Mouse (Mus musculus): ENCODE measurements around the gene Naglu.
"Not testable (repeated sequence)": the region's sequence is repeated elsewhere in the genome, so short reads cannot be mapped to it uniquely, and the experiment has no call there.

Naglu gene

DNA sequence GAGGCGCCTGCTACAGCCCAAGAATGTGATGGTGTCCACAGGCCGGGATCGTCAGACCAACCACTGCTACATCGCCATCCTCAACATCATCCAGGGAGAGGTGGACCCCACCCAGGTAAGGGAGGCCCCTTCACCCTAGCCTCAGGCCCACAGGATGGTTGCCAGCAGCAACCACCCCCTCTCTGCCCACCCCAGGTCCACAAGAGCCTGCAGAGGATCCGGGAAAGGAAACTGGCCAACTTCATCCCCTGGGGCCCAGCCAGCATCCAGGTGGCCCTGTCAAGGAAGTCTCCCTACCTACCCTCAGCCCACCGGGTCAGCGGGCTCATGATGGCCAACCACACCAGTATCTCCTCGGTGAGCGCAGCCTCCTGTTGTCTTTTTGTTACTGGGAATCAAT lies 55.2 kb downstream of the Naglu start:
- DNase-seq (ENCODE audit: low read depth): not testable (repeated sequence)

DNA sequence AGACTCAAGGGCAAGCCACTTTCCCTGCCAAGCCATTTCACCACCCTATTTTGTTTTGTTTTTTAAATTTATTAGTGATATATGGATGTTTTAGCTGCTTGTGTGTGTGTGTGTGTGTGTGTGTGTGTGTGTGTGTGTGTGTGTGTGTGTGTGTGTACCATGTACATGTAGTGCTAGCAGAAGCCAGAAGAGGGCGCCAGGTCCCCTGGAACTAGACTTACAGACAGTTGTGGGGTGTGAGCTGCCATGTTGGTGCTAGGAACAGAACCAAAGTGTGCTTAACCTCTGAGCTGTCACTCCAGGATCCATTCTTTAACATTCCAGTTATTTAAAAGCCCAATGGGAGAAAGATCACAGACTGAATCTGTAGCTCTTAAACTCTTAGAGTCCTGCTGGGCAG lies 57.3 kb downstream of the Naglu start:
- DNase-seq (ENCODE audit: low read depth): peak; percentile 37

Data from 416B (cell line).